30 mouse cellular contexts compared by ENCODE assay signal in genomic region chr11:70474872-70475534, GRCm38 (mm10). TPM values are rescaled to one million over a fixed set of nuclear protein-coding genes. Genes with fewer than 3 reads are reported as not detected.
DNase-seq lines count a peak whose midpoint lies in the region; ATAC-seq and TF ChIP-seq lines count a peak whose summit lies in the region.
"Had no signal": no experiment of that assay in that cellular context is flagged by ENCODE, and none has a peak within 500 bp of the region (broad histone marks: within the 10 kb centered on the region; RNA-seq: fewer than 3 reads in every experiment).

No protein-coding gene starts in this region.

- TF ChIP-seq EP300 in lung, postnatal 0 days (IDR thresholded peaks at IDR 0.05): no peak
- no peak for TF ChIP-seq EP300 in stomach, postnatal 0 days (optimal IDR thresholded peaks at IDR 0.05)

- no peaks in the 10 kb centered on the region for H3K36me3 ChIP-seq in lung, postnatal 0 days (ENCODE audit: insufficient read depth, low read length)
- H3K36me3 ChIP-seq in stomach, postnatal 0 days (ENCODE audit: control insufficient read depth, insufficient read depth, low read length): no peaks in the 10 kb centered on the region
- H3K36me3 ChIP-seq: embryonic facial prominence, embryonic 10.5 days; forebrain, embryonic 10.5 days; heart, embryonic 12.5 days; hindbrain, embryonic 12.5 days; midbrain, embryonic 15.5 days had no signal

- H3K4me2 ChIP-seq in lung, postnatal 0 days (replicated peaks; ENCODE audit: low read depth, low read length): no peak overlapping the region
- H3K4me2 ChIP-seq in stomach, postnatal 0 days (replicated peaks; ENCODE audit: low read depth): no peak overlapping the region
- H3K4me2 ChIP-seq: heart, embryonic 12.5 days; hindbrain, embryonic 12.5 days; liver, embryonic 11.5 days; midbrain, embryonic 15.5 days had no signal

- no peaks in the 10 kb centered on the region for H3K9me3 ChIP-seq in lung, postnatal 0 days (ENCODE audit: low read length)
- no peaks in the 10 kb centered on the region for H3K9me3 ChIP-seq in stomach, postnatal 0 days (ENCODE audit: control insufficient read depth, low read length)
- H3K9me3 ChIP-seq: embryonic facial prominence, embryonic 10.5 days; forebrain, embryonic 10.5 days; heart, embryonic 12.5 days; hindbrain, embryonic 12.5 days; midbrain, embryonic 15.5 days had no signal

- WGBS in lung, postnatal 0 days: 35% methylated on average over 12 of the region's 12 CpGs
- 43% methylated on average over 12 of the region's 12 CpGs for WGBS in stomach, postnatal 0 days

- ATAC-seq in lung, postnatal 0 days: no peak
- peak; percentile 66 for ATAC-seq in stomach, postnatal 0 days (ENCODE audit: low FRiP score, low TSS enrichment)
- ATAC-seq: forebrain, embryonic 16.5 days; midbrain, embryonic 15.5 days had no signal

- H3K4me1 ChIP-seq in lung, postnatal 0 days (ENCODE audit: insufficient read depth, low read depth, low read length): no peaks in the 10 kb centered on the region
- no peaks in the 10 kb centered on the region for H3K4me1 ChIP-seq in stomach, postnatal 0 days (replicated peaks; ENCODE audit: control insufficient read depth, insufficient read depth)
- H3K4me1 ChIP-seq: embryonic facial prominence, embryonic 10.5 days; forebrain, embryonic 10.5 days; hindbrain, embryonic 12.5 days; midbrain, embryonic 15.5 days had no signal

- no peak overlapping the region for H3K4me3 ChIP-seq in lung, postnatal 0 days (ENCODE audit: low read depth, low read length)
- no peak overlapping the region for H3K4me3 ChIP-seq in stomach, postnatal 0 days (ENCODE audit: low read depth, low read length)
- H3K4me3 ChIP-seq: embryonic facial prominence, embryonic 10.5 days; forebrain, embryonic 10.5 days; heart, embryonic 12.5 days; hindbrain, embryonic 12.5 days; layer of hippocampus, adult 2 months; midbrain, embryonic 15.5 days; myocyte had no signal

- peak; percentile 21 for DNase-seq in lung, postnatal 10 days
- DNase-seq in lung, postnatal 0 days (ENCODE audit: low spot score): no peak
- DNase-seq in kidney, adult 9 months: peak; percentile 86
- peak; percentile 50 to 79 for DNase-seq in kidney, postnatal 25 days
- peak; percentile 36 for DNase-seq in stomach, postnatal 0 days (ENCODE audit: low spot score)
- no peak for DNase-seq in spleen, adult 18-20 months
- DNase-seq in heart, postnatal 25 days (ENCODE audit: low spot score): no peak
- DNase-seq in testis, postnatal 10 days (ENCODE audit: low spot score): no peak
- DNase-seq: adrenal gland, postnatal 25 days; cerebellum, adult 11-12 months; cerebellum, postnatal 10 days; gastrocnemius, postnatal 10 days; heart, postnatal 10 days; lung, adult 2 months; lung, postnatal 4 days; right cerebral cortex, adult 18-20 months; thymus, postnatal 4 days had no signal

- intact Hi-C loops in heart, postnatal 25 days (cut with DNase I): no loop called here

- H3K9ac ChIP-seq in lung, postnatal 0 days (replicated peaks; ENCODE audit: low read depth): no peak overlapping the region
- H3K9ac ChIP-seq in stomach, postnatal 0 days (ENCODE audit: low read length): no peak overlapping the region
- H3K9ac ChIP-seq: heart, embryonic 12.5 days; hindbrain, embryonic 12.5 days; midbrain, embryonic 15.5 days had no signal

- TF ChIP-seq CTCF in lung, postnatal 0 days (IDR thresholded peaks at IDR 0.05): no peak
- no peak for TF ChIP-seq CTCF in stomach, postnatal 0 days (IDR thresholded peaks at IDR 0.05; ENCODE audit: low read depth)

- no peaks in the 10 kb centered on the region for H3K27me3 ChIP-seq in lung, postnatal 0 days (replicated peaks; ENCODE audit: insufficient read depth, low read length)
- H3K27me3 ChIP-seq in stomach, postnatal 0 days (ENCODE audit: control insufficient read depth, insufficient read depth, low read length): no peaks in the 10 kb centered on the region
- H3K27me3 ChIP-seq: heart, embryonic 12.5 days; hindbrain, embryonic 12.5 days; midbrain, embryonic 15.5 days had no signal

- no peak overlapping the region for H3K27ac ChIP-seq in lung, postnatal 0 days (ENCODE audit: low read length)
- H3K27ac ChIP-seq in stomach, postnatal 0 days (replicated peaks): no peak overlapping the region
- H3K27ac ChIP-seq: embryonic facial prominence, embryonic 10.5 days; forebrain, embryonic 10.5 days; hindbrain, embryonic 12.5 days; layer of hippocampus, adult 2 months; midbrain, embryonic 15.5 days had no signal

RNA-seq across cellular contexts. Expression of gene Cxcl16, which starts 15.2 kb away (rescaled TPM):
- 45.1 and 52.3 TPM in 2 replicates for polyA plus RNA-seq in lung, postnatal 0 days (2015; fragmentation: Nextera tagmentation; extraction: Ambion mirVana)
- 15.8 and 18.1 TPM in 2 replicates for polyA plus RNA-seq in stomach, postnatal 0 days (2015; fragmentation: Nextera tagmentation; extraction: Ambion mirVana)
- 1 to 10 TPM; 8.4 to 9.4 TPM for total RNA-seq in heart, postnatal 25 days (2021)
- total RNA-seq: granulocyte monocyte progenitor cell, adult 5-6 weeks had no signal

RNA-seq across cellular contexts. Expression of gene Zmynd15, which starts 15.8 kb away (rescaled TPM):
- polyA plus RNA-seq in lung, postnatal 0 days (2015; fragmentation: Nextera tagmentation; extraction: Ambion mirVana): 1.0 and 1.4 TPM in 2 replicates
- 0.62 and 0.86 TPM in 2 replicates for polyA plus RNA-seq in stomach, postnatal 0 days (2015; fragmentation: Nextera tagmentation; extraction: Ambion mirVana)
- 1 to 10 TPM; 2.3 to 2.7 TPM for total RNA-seq in heart, postnatal 25 days (2021)
- total RNA-seq: granulocyte monocyte progenitor cell, adult 5-6 weeks had no signal
- polyA plus RNA-seq: myocyte had no signal

RNA-seq across cellular contexts. Expression of gene Med11, which starts 23.3 kb away (rescaled TPM):
- polyA plus RNA-seq in lung, postnatal 0 days (2015; fragmentation: Nextera tagmentation; extraction: Ambion mirVana): 37.3 and 37.9 TPM in 2 replicates
- polyA plus RNA-seq in stomach, postnatal 0 days (2015; fragmentation: Nextera tagmentation; extraction: Ambion mirVana): 27.4 and 28.6 TPM in 2 replicates
- total RNA-seq in heart, postnatal 25 days (2021): 1 to 10 TPM; 7.5 to 8.2 TPM

RNA-seq across cellular contexts. Expression of gene Tm4sf5, which starts 30.0 kb away (rescaled TPM):
- 2.6 and 3.8 TPM in 2 replicates for polyA plus RNA-seq in lung, postnatal 0 days (2015; fragmentation: Nextera tagmentation; extraction: Ambion mirVana)
- 91.8 and 104 TPM in 2 replicates for polyA plus RNA-seq in stomach, postnatal 0 days (2015; fragmentation: Nextera tagmentation; extraction: Ambion mirVana)
- total RNA-seq in heart, postnatal 25 days (2021): 1 to 10 TPM in 1 of 2 experiments, under 1 TPM in 1; 0.78 to 1.7 TPM
- total RNA-seq: adrenal gland, postnatal 25 days; gastrocnemius, postnatal 10 days; granulocyte monocyte progenitor cell, adult 5-6 weeks; layer of hippocampus, adult 2 months had no signal
- polyA plus RNA-seq: myocyte had no signal

RNA-seq across cellular contexts. Expression of gene Vmo1, which starts 39.4 kb away (rescaled TPM):
- 0.43 and 0.68 TPM in 2 replicates for polyA plus RNA-seq in lung, postnatal 0 days (2015; fragmentation: Nextera tagmentation; extraction: Ambion mirVana)
- 0.15 and 0.36 TPM in 2 replicates for polyA plus RNA-seq in stomach, postnatal 0 days (2015; fragmentation: Nextera tagmentation; extraction: Ambion mirVana)
- not detected for total RNA-seq in heart, postnatal 25 days (2021)
- total RNA-seq: adrenal gland, postnatal 25 days; ES-E14; gastrocnemius, postnatal 10 days; granulocyte monocyte progenitor cell, adult 5-6 weeks; heart, postnatal 10 days; layer of hippocampus, adult 2 months; layer of hippocampus, postnatal 25 days had no signal
- polyA plus RNA-seq: embryonic facial prominence, embryonic 10.5 days; forebrain, embryonic 16.5 days; midbrain, embryonic 15.5 days; myocyte; neural tube, embryonic 14.5 days had no signal

Comparison
In these comparisons a context has a peak if more than half of its experiments do, and no peak if none do; other contexts are left out.
1. DNase-seq: peak in lung, postnatal 10 days (single experiment), kidney, adult 9 months (single experiment), kidney, postnatal 25 days (2 of 2) and stomach, postnatal 0 days (single experiment); none in lung, postnatal 0 days (single experiment), spleen, adult 18-20 months (0 of 2), heart, postnatal 25 days (single experiment) and testis, postnatal 10 days (single experiment).